Mouse (Mus musculus) liver, embryonic 12.5 days (tissue): ENCODE data around the gene Syce1. TPM values are rescaled to one million over a fixed set of nuclear protein-coding genes. Genes with fewer than 3 reads are reported as not detected.

Experiments
- ATAC-seq: fragments of 200-750 bp; cut with Nextera tagmentation; 2 replicates; pipeline ENCODE4 v1.8.0; 2017; ENCODE audit warnings: moderate number of reproducible peaks, mild to moderate bottlenecking, moderate library complexity
- H3K27ac ChIP-seq: fragments of 300-500 bp; sonication (generic); 2 replicates; pipeline ENCODE4 v1.5.1; 2016; ENCODE audit warnings: mild to moderate bottlenecking
- H3K27me3 ChIP-seq: fragments of 300-500 bp; sonication (generic); replicated peaks from 2 replicates; pipeline ENCODE4 v1.6.1; 2016; ENCODE audit warnings: mild to moderate bottlenecking, moderate library complexity
- H3K36me3 ChIP-seq: fragments of 300-500 bp; sonication (generic); 2 replicates; pipeline ENCODE4 v1.6.1; 2016; ENCODE audit warnings: mild to moderate bottlenecking, moderate library complexity
- H3K4me1 ChIP-seq: fragments of 300-500 bp; sonication (generic); 2 replicates; pipeline ENCODE4 v1.6.1; 2016
- H3K4me2 ChIP-seq: fragments of 300-500 bp; sonication (generic); 2 replicates; pipeline ENCODE4 v1.6.1; 2016; ENCODE audit warnings: mild to moderate bottlenecking, moderate library complexity
- H3K4me3 ChIP-seq: fragments of 300-500 bp; sonication (generic); 2 replicates; pipeline ENCODE4 v1.5.1; 2016; ENCODE audit warnings: mild to moderate bottlenecking, moderate library complexity
- H3K9ac ChIP-seq: fragments of 300-500 bp; sonication (generic); 2 replicates; pipeline ENCODE4 v1.6.1; 2016; ENCODE audit warnings: mild to moderate bottlenecking, moderate library complexity
- H3K9me3 ChIP-seq: fragments of 300-500 bp; sonication (generic); replicated peaks from 2 replicates; pipeline ENCODE4 v1.6.1; 2016; ENCODE audit warnings: mild to moderate bottlenecking, moderate library complexity
- WGBS: fragments of 180-500 bp; shearing (Covaris S2); methylation state at CpG from one replicate; pipeline ENCODE4 v1.1.7; 2016; ENCODE audit not compliant: insufficient replicate concordance; 5-methylcytosine and 5-hydroxymethylcytosine counted together
- polyA plus RNA-seq: library from polyadenylated mRNA; unstranded; fragments of >200 nt; fragmentation: Nextera tagmentation; extraction: Ambion mirVana; gene quantifications from 2 replicates; pipeline ENCODE4 v1.2.1, GENCODE M21; 2016

Syce1 gene
- polyA plus RNA-seq, 1 experiment from 2014 or later: 0.15 TPM

- H3K27ac ChIP-seq: no peak within 1 kb of the TSS
- ATAC-seq: no peak
- no peak within 1 kb of the TSS for H3K9ac ChIP-seq
- no peak within 1 kb of the TSS for H3K4me3 ChIP-seq
- no peaks in the 10 kb centered on the region for H3K9me3 ChIP-seq
- no peak within 1 kb of the TSS for H3K4me2 ChIP-seq
- WGBS: 76% methylated on average over 7 of the region's 7 CpGs
- H3K36me3 ChIP-seq: no peaks in the 10 kb centered on the region
- H3K27me3 ChIP-seq: no peaks in the 10 kb centered on the region
- no peaks in the 10 kb centered on the region for H3K4me1 ChIP-seq
Observed at GRCm38 (mm10) chr7:140763447-140764020, 24.1 kb downstream of the Syce1 start, which contains the start of gene Cyp2e1. Gene Cyp2e1 (plus strand): TSS chr7:140763739.

- no peak overlapping the region for H3K4me2 ChIP-seq
- no peaks in the 10 kb centered on the region for H3K9me3 ChIP-seq
- H3K4me1 ChIP-seq: no peaks in the 10 kb centered on the region
- no peak for ATAC-seq
- no peak overlapping the region for H3K9ac ChIP-seq
- no peak overlapping the region for H3K27ac ChIP-seq
- H3K36me3 ChIP-seq: no peaks in the 10 kb centered on the region
- H3K4me3 ChIP-seq: no peak overlapping the region
- no peaks in the 10 kb centered on the region for H3K27me3 ChIP-seq
Observed at GRCm38 (mm10) chr7:140760647-140761046, 27.0 kb downstream of the Syce1 start.

- H3K36me3 ChIP-seq: no peaks in the 10 kb centered on the region
- 53% methylated on average over 4 of the region's 4 CpGs for WGBS
- 0 out of 2 replicates have a peak overlapping the region, but pooled peaks have one; percentile 36 for H3K27ac ChIP-seq
- no peaks in the 10 kb centered on the region for H3K9me3 ChIP-seq
- no peaks in the 10 kb centered on the region for H3K4me1 ChIP-seq
- no peak overlapping the region for H3K9ac ChIP-seq
- no peak overlapping the region for H3K4me2 ChIP-seq
- no peaks in the 10 kb centered on the region for H3K27me3 ChIP-seq
- no peak overlapping the region for H3K4me3 ChIP-seq
- ATAC-seq: no peak
Observed at GRCm38 (mm10) chr7:140756151-140756854, 31.3 kb downstream of the Syce1 start.

- Histone ChIP-seq H3K9ac (no peak overlapping the region), H3K9me3 (no peaks in the 10 kb centered on the region), H3K27ac (no peak overlapping the region), H3K4me3 (no peak overlapping the region), H3K4me2 (no peak overlapping the region), H3K27me3 (no peaks in the 10 kb centered on the region), H3K36me3 (no peaks in the 10 kb centered on the region), H3K4me1 (no peaks in the 10 kb centered on the region)
- no peak for ATAC-seq
Observed at GRCm38 (mm10) chr7:140754556-140754955, 33.1 kb downstream of the Syce1 start.

GRCm38 (mm10) chr7:140748827-140749160 lies 38.9 kb downstream of the Syce1 start:
- Histone ChIP-seq H3K4me1 (no peaks in the 10 kb centered on the region), H3K9me3 (no peaks in the 10 kb centered on the region), H3K4me2 (no peak overlapping the region), H3K36me3 (no peaks in the 10 kb centered on the region), H3K27me3 (no peaks in the 10 kb centered on the region), H3K4me3 (no peak overlapping the region), H3K9ac (no peak overlapping the region), H3K27ac (no peak overlapping the region)
- WGBS: 58% methylated on average over 3 of the region's 3 CpGs
- ATAC-seq: no peak

GRCm38 (mm10) chr7:140748116-140748826 lies 39.4 kb downstream of the Syce1 start:
- Histone ChIP-seq H3K4me3 (no peak overlapping the region), H3K36me3 (no peaks in the 10 kb centered on the region), H3K9me3 (no peaks in the 10 kb centered on the region), H3K27ac (no peak overlapping the region), H3K4me1 (no peaks in the 10 kb centered on the region), H3K9ac (no peak overlapping the region), H3K27me3 (no peaks in the 10 kb centered on the region), H3K4me2 (no peak overlapping the region)
- WGBS: 58% methylated on average over 6 of the region's 6 CpGs
- no peak for ATAC-seq

GRCm38 (mm10) chr7:140747402-140747801 lies 40.2 kb downstream of the Syce1 start:
- Histone ChIP-seq H3K27ac (no peak overlapping the region), H3K27me3 (no peaks in the 10 kb centered on the region), H3K9ac (no peak overlapping the region), H3K4me3 (no peak overlapping the region), H3K9me3 (no peaks in the 10 kb centered on the region), H3K4me2 (no peak overlapping the region), H3K36me3 (no peaks in the 10 kb centered on the region), H3K4me1 (no peaks in the 10 kb centered on the region)
- no peak for ATAC-seq
- WGBS: 65% methylated on average over 3 of the region's 3 CpGs

GRCm38 (mm10) chr7:140733162-140733561 lies 54.5 kb downstream of the Syce1 start:
- Histone ChIP-seq H3K4me1 (no peaks in the 10 kb centered on the region), H3K36me3 (no peaks in the 10 kb centered on the region), H3K27me3 (no peaks in the 10 kb centered on the region), H3K9me3 (no peaks in the 10 kb centered on the region), H3K4me3 (no peak overlapping the region), H3K4me2 (no peak overlapping the region), H3K9ac (no peak overlapping the region), H3K27ac (no peak overlapping the region)
- ATAC-seq: no peak
- 51% methylated on average over 2 of the region's 2 CpGs for WGBS

Other genes starting within 250 kb of the Syce1 start
- gene Olfr538, start 220.0 kb downstream of the Syce1 start, polyA plus RNA-seq: not detected in 2 replicates
- gene Olfr46, start 186.6 kb downstream of the Syce1 start, polyA plus RNA-seq: not detected in 2 replicates
- not detected in 2 replicates for gene Olfr61, start 158.9 kb downstream of the Syce1 start, polyA plus RNA-seq
- not detected in 2 replicates for gene Olfr53, start 141.4 kb downstream of the Syce1 start, polyA plus RNA-seq
- not detected in 2 replicates for gene Olfr539, start 127.9 kb downstream of the Syce1 start, polyA plus RNA-seq
- gene Olfr45, start 105.9 kb downstream of the Syce1 start, polyA plus RNA-seq: not detected in 2 replicates
- gene Olfr541, start 90.6 kb downstream of the Syce1 start, polyA plus RNA-seq: not detected in 2 replicates
- gene Cyp2e1, start 24.1 kb downstream of the Syce1 start, polyA plus RNA-seq: not detected in 2 replicates
- 0.43 and 0.51 TPM in 2 replicates for gene Zfp941, start 34.3 kb upstream of the Syce1 start, polyA plus RNA-seq
- 4.5 and 4.6 TPM in 2 replicates for gene Urah, start 47.2 kb upstream of the Syce1 start, polyA plus RNA-seq
- not detected in 2 replicates for gene Scgb1c1, start 57.7 kb upstream of the Syce1 start, polyA plus RNA-seq
- 0.07 TPM in 1 of 2 replicates, not detected in the other for gene Odf3, start 60.0 kb upstream of the Syce1 start, polyA plus RNA-seq
- gene Gm45785, start 68.5 kb upstream of the Syce1 start, polyA plus RNA-seq: not detected in 2 replicates
- gene Ric8a, start 69.1 kb upstream of the Syce1 start, polyA plus RNA-seq: 30.7 and 33.8 TPM in 2 replicates
- gene Bet1l, start 69.7 kb upstream of the Syce1 start, polyA plus RNA-seq: 17.4 and 18.0 TPM in 2 replicates
- 204 and 213 TPM in 2 replicates for gene Psmd13, start 94.1 kb upstream of the Syce1 start, polyA plus RNA-seq
- gene Sirt3, start 94.5 kb upstream of the Syce1 start, polyA plus RNA-seq: 16.0 and 18.1 TPM in 2 replicates
- not detected in 2 replicates for gene Cox8b, start 112.6 kb upstream of the Syce1 start, polyA plus RNA-seq
- 1.1 and 1.4 TPM in 2 replicates for gene Nlrp6, start 133.1 kb upstream of the Syce1 start, polyA plus RNA-seq
- gene Pgghg, start 153.5 kb upstream of the Syce1 start, polyA plus RNA-seq: 7.8 and 7.9 TPM in 2 replicates
- gene Ifitm5, start 162.4 kb upstream of the Syce1 start, polyA plus RNA-seq: 0.94 and 0.99 TPM in 2 replicates
- gene Gm45717, start 168.1 kb upstream of the Syce1 start, polyA plus RNA-seq: not detected in 2 replicates
- gene Ifitm2, start 168.1 kb upstream of the Syce1 start, polyA plus RNA-seq: 355 TPM in 2 replicates
- gene Ifitm1, start 179.4 kb upstream of the Syce1 start, polyA plus RNA-seq: 19.5 and 23.4 TPM in 2 replicates
- gene Ifitm3, start 222.9 kb upstream of the Syce1 start, polyA plus RNA-seq: 35.7 TPM in 2 replicates
- 1.4 and 2.7 TPM in 2 replicates for gene Ifitm6, start 230.1 kb upstream of the Syce1 start, polyA plus RNA-seq
- not detected in 2 replicates for gene Gm17387, start 241.3 kb upstream of the Syce1 start, polyA plus RNA-seq